Mouse (Mus musculus) neural tube, embryonic 11.5 days (tissue): ENCODE data around the gene Arap1. TPM values are rescaled to one million over a fixed set of nuclear protein-coding genes. Genes with fewer than 3 reads are reported as not detected.

Experiments
- ATAC-seq: fragments of 200-750 bp; cut with Nextera tagmentation; 2 replicates; pipeline ENCODE4 v1.8.0; 2017; ENCODE audit warnings: moderate number of reproducible peaks, mild to moderate bottlenecking, moderate TSS enrichment, moderate library complexity; ENCODE audit not compliant: insufficient read depth, low FRiP score, low TSS enrichment
- DNase-seq: peaks from one replicate; pipeline ENCODE4 v3.0.0-alpha.2; 2015; ENCODE audit warnings: low spot score
- H3K27ac ChIP-seq: fragments of 300-500 bp; sonication (generic); 2 replicates; pipeline ENCODE4 v1.5.1; 2014; ENCODE audit warnings: low read depth, mild to moderate bottlenecking, low read length
- H3K27me3 ChIP-seq: fragments of 300-500 bp; sonication (generic); 2 replicates; pipeline ENCODE4 v1.6.1; 2014; ENCODE audit warnings: mild to moderate bottlenecking, low read length, mixed read lengths; ENCODE audit not compliant: control insufficient read depth, insufficient read depth
- H3K36me3 ChIP-seq: fragments of 300-500 bp; sonication (generic); 2 replicates; pipeline ENCODE4 v1.6.1; 2014; ENCODE audit warnings: mild to moderate bottlenecking, low read length, moderate library complexity, mixed read lengths; ENCODE audit not compliant: control insufficient read depth, insufficient read depth
- H3K4me1 ChIP-seq: fragments of 300-500 bp; sonication (generic); 2 replicates; pipeline ENCODE4 v1.6.1; 2014; ENCODE audit warnings: low read length, mixed read lengths; ENCODE audit not compliant: control insufficient read depth, insufficient read depth
- H3K4me2 ChIP-seq: fragments of 300-500 bp; sonication (generic); 2 replicates; pipeline ENCODE4 v1.6.1; 2014; ENCODE audit warnings: low read depth, mild to moderate bottlenecking, moderate library complexity
- H3K4me3 ChIP-seq: fragments of 300-500 bp; sonication (generic); 2 replicates; pipeline ENCODE4 v1.5.1; 2014; ENCODE audit warnings: low read depth, low read length
- H3K9ac ChIP-seq: fragments of 300-500 bp; sonication (generic); 2 replicates; pipeline ENCODE4 v1.6.1; 2014; ENCODE audit warnings: mild to moderate bottlenecking, low read length
- H3K9me3 ChIP-seq: fragments of 300-500 bp; sonication (generic); 2 replicates; pipeline ENCODE4 v1.6.1; 2016; ENCODE audit warnings: low read length; ENCODE audit not compliant: control insufficient read depth
- WGBS: fragments of 180-500 bp; shearing (Covaris S2); extraction: QIAGEN DNeasy Blood & Tissue Kit; methylation state at CpG from one replicate; pipeline ENCODE4 v1.1.7; 2014; 5-methylcytosine and 5-hydroxymethylcytosine counted together
- polyA plus RNA-seq: library from polyadenylated mRNA; unstranded; fragments of >200 nt; fragmentation: Nextera tagmentation; extraction: Ambion mirVana; gene quantifications from 2 replicates; pipeline ENCODE4 v1.2.1, GENCODE M21; 2014

The Arap1 gene
- 11.2 and 12.3 TPM in 2 replicates for polyA plus RNA-seq

DNA sequence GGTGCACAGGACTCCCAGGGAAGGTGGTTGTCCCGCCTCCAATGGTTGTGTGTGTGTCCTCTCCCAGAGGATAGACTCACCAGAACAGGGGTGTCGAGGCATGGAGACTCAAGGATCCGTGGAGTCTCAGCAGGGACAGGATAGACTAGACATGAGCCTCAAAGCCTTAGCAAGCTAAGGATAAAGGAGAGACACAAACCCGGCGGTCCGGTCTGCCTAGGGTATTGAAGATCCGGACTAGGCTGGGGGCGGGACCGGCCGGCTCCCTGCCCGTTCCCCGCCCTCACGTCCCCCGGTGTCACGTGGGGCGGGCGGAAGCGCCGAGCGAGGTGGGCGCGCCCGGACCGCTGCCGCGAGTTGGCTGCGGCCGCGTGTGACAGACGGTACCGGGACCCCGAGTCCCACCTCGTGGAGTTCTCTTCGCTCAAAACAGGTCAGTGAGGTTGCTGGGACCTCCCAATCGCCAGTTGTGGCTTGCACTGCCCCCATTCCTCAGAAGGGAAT is at the start of gene Arap1:
TSS of gene Arap1 (plus strand) at position 301 of the 504 bp plus-strand sequence.
- Histone ChIP-seq H3K4me3 (peak within 1 kb of the TSS; percentile 48), H3K27ac (no peak within 1 kb of the TSS), H3K36me3 (no peaks in the 10 kb centered on the region), H3K27me3 (peaks cover 7% of the 10 kb centered on the region; the same call in 1 of the 2 replicates), H3K9ac (peak within 1 kb of the TSS; percentile 47), H3K4me2 (peak within 1 kb of the TSS; percentile 95), H3K4me1 (peaks cover 10% of the 10 kb centered on the region; the same call in 1 of the 2 replicates), H3K9me3 (no peaks in the 10 kb centered on the region)
- ATAC-seq: peak; percentile 73
- 1% methylated on average over 35 of the region's 35 CpGs for WGBS
- DNase-seq: peak; percentile 76

DNA sequence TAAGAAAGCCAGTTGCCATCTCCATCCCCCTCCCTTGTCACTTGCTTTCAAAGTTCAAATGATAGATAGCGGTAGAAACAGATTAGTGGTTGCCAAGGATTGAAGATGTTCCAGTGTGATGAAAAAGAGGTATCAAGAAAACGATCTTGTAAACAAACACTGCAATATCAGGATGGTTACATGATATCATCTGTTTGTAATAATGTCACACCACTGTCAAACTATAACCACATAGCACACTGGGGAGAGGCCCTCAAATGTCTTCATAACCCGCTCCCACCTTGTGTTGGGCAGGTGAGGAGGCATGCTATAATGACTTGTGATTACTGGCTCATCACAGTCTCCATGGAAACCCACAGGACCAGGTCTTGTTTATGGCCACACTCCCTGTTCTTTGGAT is 49.5 kb upstream of the Arap1 start:
- Histone ChIP-seq H3K4me3 (no peak overlapping the region), H3K9me3 (no peaks in the 10 kb centered on the region), H3K4me1 (peaks cover 7% of the 10 kb centered on the region), H3K27ac (no peak overlapping the region), H3K9ac (no peak overlapping the region), H3K27me3 (peaks cover 8% of the 10 kb centered on the region; the same call in 1 of the 2 replicates), H3K36me3 (no peaks in the 10 kb centered on the region), H3K4me2 (no peak overlapping the region)
- ATAC-seq (no peak), DNase-seq (no peak)
- WGBS: 84% methylated on average over 3 of the region's 3 CpGs

DNA sequence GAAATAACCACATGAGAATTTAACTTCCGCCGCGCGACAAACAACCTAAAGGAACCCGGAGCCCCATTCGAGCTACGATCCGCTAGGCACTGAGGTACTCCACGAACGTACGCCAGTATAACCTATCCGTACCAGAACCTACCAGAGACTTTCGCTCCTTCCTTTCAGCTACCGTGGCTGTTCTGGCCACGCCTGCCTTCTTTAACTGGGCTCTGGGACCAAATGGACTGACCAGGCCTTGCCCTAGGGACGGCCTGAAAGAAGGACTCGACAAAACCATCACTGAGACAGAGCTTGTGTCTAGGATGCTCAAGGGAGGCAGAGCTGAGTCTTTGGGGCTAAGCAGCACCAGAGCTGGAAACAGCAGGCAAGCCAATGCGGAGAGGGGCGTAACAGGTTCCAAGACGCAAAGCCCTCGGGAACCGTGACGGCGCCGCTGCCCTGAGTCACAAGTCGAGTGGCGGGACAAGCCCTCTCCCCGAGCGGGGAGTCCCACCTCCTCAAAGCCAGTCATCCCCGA is 46.4 kb upstream of the Arap1 start:
- Histone ChIP-seq H3K4me2 (peak overlapping the region; percentile 86), H3K36me3 (no peaks in the 10 kb centered on the region), H3K9me3 (no peaks in the 10 kb centered on the region), H3K9ac (peak overlapping the region; percentile 45), H3K27ac (no peak overlapping the region), H3K27me3 (peaks cover 8% of the 10 kb centered on the region; the same call in 1 of the 2 replicates), H3K4me1 (peaks cover 7% of the 10 kb centered on the region), H3K4me3 (peak overlapping the region; percentile 55)
- WGBS: under 1% methylated on average over 30 of the region's 30 CpGs
- peak; percentile 63; the same call in 1 of the 2 replicates for ATAC-seq
- DNase-seq: no peak

DNA sequence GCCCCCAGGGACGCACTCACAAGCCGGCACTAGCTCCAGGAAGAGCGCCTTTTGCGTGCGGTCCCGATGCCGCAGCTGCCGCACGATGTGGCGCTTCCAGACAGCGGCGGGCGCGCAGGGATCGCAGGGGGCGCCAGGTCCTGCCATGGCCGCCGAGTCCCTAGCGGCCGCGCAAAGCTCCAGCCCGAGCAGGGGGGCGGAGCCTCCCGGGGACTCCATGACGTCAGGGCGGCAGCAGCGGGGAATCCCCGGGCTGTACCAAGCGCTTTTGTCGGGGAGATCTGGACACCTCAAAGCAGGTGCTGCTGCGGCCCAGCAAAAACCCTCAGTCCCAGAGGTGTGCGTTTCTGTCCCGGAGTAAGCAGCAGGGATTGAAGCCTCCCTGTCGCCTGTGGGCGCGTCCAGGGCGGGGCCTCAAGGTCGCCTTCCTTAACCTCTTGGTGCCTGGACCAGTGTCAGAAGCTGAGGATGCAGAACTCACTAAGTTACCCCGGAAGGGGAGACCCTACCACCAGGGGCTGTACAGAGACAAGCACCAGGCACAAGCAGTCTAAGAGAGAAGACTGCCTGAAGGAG is 45.9 kb upstream of the Arap1 start, which contains the start of gene Atg16l2:
TSS of gene Atg16l2 (minus strand) at position 371 of the 576 bp plus-strand sequence.
- peak within 1 kb of the TSS; percentile 55 for H3K4me3 ChIP-seq
- no peaks in the 10 kb centered on the region for H3K9me3 ChIP-seq
- no peak within 1 kb of the TSS for H3K27ac ChIP-seq
- ATAC-seq: peak; percentile 96
- peak within 1 kb of the TSS; percentile 86 for H3K4me2 ChIP-seq
- under 1% methylated on average over 34 of the region's 39 CpGs for WGBS
- peaks cover 5% of the 10 kb centered on the region; the same call in 1 of the 2 replicates for H3K27me3 ChIP-seq
- peaks cover 5% of the 10 kb centered on the region for H3K4me1 ChIP-seq
- no peaks in the 10 kb centered on the region for H3K36me3 ChIP-seq
- peak within 1 kb of the TSS; percentile 45 for H3K9ac ChIP-seq
- DNase-seq: peak; percentile 95

DNA sequence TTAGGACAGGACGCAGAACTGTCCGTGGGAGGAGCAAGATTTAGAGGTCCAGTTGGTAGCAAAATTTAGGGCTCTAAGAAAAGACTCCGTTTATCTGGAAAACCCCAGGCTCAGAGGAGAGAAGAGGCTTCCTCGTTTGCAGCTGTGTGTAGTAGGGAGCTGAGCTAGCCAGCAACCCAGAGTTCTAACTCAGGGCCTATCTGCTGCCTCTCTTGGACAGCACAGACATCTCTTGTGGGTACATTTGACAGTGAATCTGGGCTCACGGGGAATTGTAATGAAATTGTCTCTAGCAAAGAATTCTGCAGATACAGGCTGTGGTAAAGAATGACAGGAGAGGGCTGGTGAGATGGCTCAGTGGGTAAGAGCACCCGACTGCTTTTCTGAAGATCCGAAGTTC is 45.2 kb upstream of the Arap1 start:
- peak overlapping the region; percentile 45; the same call in 1 of the 2 replicates for H3K9ac ChIP-seq
- H3K4me3 ChIP-seq: peak overlapping the region; percentile 55
- peak overlapping the region; percentile 86 for H3K4me2 ChIP-seq
- H3K9me3 ChIP-seq: no peaks in the 10 kb centered on the region
- ATAC-seq (no peak), DNase-seq (no peak)
- H3K4me1 ChIP-seq: peaks cover 3% of the 10 kb centered on the region; the same call in 1 of the 2 replicates
- H3K27ac ChIP-seq: no peak overlapping the region
- 18% methylated on average over 7 of the region's 7 CpGs for WGBS
- no peaks in the 10 kb centered on the region for H3K36me3 ChIP-seq
- H3K27me3 ChIP-seq: peaks cover 2% of the 10 kb centered on the region; the same call in 1 of the 2 replicates

DNA sequence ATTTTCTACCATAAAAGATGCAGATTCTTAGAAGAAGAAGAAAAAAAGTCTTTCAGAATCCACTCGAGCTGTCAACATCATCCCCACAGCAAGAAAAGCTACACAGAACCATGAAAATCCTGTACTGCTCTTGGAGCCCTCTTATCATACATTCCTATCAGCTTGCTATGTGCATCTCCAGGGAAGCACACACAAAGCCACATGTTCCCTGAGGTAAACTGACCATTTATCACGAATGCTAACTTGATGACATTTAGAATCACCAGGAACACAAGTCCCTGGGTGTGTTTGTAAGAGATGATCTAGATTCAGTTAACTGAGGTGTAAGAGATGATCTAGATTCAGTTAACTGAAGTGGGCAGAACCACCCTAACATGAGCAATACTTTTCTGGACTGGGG is 41.0 kb upstream of the Arap1 start:
- H3K27ac ChIP-seq: no peak overlapping the region
- H3K4me2 ChIP-seq: no peak overlapping the region
- H3K9me3 ChIP-seq: no peaks in the 10 kb centered on the region
- no peak for ATAC-seq
- H3K36me3 ChIP-seq: no peaks in the 10 kb centered on the region
- H3K9ac ChIP-seq: no peak overlapping the region
- DNase-seq: no peak
- H3K27me3 ChIP-seq: no peaks in the 10 kb centered on the region
- no peak overlapping the region for H3K4me3 ChIP-seq
- H3K4me1 ChIP-seq: no peaks in the 10 kb centered on the region
- WGBS: 51% methylated on average over 2 of the region's 2 CpGs

DNA sequence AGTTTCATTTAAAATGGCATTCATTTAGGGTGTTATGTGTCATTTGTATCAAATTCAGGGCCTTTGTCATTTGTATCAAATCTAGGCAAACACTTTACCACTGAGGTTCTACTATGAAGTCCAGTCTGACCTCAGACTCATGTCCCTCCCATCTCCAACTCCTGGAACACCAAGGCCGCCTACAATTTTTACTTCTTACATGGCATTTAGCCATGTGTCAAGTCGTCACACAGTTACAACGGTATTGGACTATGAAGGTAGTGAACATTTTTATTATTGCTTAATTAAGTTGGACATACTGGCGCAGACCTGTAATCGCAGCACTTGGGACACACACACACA is 37.9 kb upstream of the Arap1 start:
- Histone ChIP-seq H3K27me3 (no peaks in the 10 kb centered on the region), H3K4me1 (no peaks in the 10 kb centered on the region), H3K27ac (no peak overlapping the region), H3K4me3 (peak overlapping the region; percentile 47), H3K9me3 (no peaks in the 10 kb centered on the region), H3K36me3 (no peaks in the 10 kb centered on the region), H3K4me2 (peak overlapping the region; percentile 56), H3K9ac (peak overlapping the region; percentile 71)
- 46% methylated on average over 5 of the region's 5 CpGs for WGBS
- ATAC-seq (0 out of 2 replicates have a peak, but pooled peaks have one; percentile 22), DNase-seq (no peak)

DNA sequence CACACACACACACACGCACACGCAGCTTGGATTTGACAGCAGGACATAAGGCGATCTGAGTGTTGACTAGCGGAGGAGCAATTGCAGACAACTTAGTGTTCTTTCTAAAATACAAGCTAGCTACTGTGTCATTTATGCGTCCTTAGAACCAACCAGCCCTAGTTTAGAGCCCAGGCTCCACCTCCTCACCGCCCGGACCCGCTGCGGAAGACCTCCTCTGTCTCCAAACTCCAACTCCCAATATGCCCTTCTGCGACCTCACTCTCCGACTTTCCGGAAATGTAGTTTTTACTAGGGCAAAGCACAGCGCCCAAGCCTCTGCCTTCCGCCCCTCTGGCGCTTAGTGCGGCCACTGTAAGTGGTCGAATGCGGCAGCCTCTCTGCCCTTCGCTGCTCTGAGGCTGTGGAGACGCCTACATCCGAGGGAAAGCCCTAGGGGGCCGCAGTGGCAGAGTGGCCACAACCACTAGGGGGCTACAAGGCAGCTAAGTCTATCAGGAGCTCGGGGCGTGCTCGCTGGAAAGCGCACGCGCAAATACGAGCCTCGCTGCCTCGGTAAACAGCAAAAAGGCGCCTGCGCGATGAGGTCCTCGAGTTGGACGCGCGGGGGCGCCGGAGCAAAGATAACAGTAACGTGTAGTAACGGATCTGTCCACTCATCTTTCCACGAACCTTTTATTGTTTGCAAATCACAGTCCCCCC is 37.4 kb upstream of the Arap1 start:
- H3K4me1 ChIP-seq: no peaks in the 10 kb centered on the region

More for the DNA sequence above, 37.4 kb upstream of the Arap1 start:
- Histone ChIP-seq H3K27ac (peak overlapping the region; percentile 79; the same call in 1 of the 2 replicates), H3K27me3 (no peaks in the 10 kb centered on the region), H3K9me3 (no peaks in the 10 kb centered on the region), H3K36me3 (no peaks in the 10 kb centered on the region), H3K4me2 (peak overlapping the region; percentile 56), H3K9ac (peak overlapping the region; percentile 71), H3K4me3 (peak overlapping the region; percentile 47)
- DNase-seq: peak; percentile 99
- ATAC-seq: peak; percentile 92
- 1% methylated on average over 43 of the region's 43 CpGs for WGBS
